Mouse (Mus musculus): Measurements from ENCODE around the gene Olfr1369-ps1.

- TF ChIP-seq POLR2A (IDR thresholded peaks at IDR 0.05; ENCODE audit: low read depth, low read length) (no peak), CTCF (IDR thresholded peaks at IDR 0.05; ENCODE audit: extremely low read depth, insufficient read depth, insufficient read length, insufficient replicate concordance) (no peak)
Measured at GRCm38 (mm10) chr13:21155888-21156287, 44.6 kb downstream of the Olfr1369-ps1 start.
